Mouse (Mus musculus): ENCODE results near the gene Myh6. TPM values are rescaled to one million over a fixed set of nuclear protein-coding genes. Genes with fewer than 3 reads are reported as not detected.
"Not testable (repeated sequence)": the region's sequence is repeated elsewhere in the genome, so short reads cannot be mapped to it uniquely, and the experiment has no call there.

The Myh6 gene
- total RNA-seq (2021): 100 to 1,000 TPM; 121 to 213 TPM
- long read RNA-seq, experiment 1, full-length matches to known transcripts: 2 of 3 reads
- long read RNA-seq, experiment 1, partial matches to known transcripts: 1 of 3 reads
- long read RNA-seq, experiment 1, other reads (novel, unspliced or antisense): 0 of 3 reads
- long read RNA-seq, experiment 2, full-length matches to known transcripts: 3 of 9 reads
- long read RNA-seq, experiment 2, partial matches to known transcripts: 2 of 9 reads
- long read RNA-seq, experiment 2, other reads (novel, unspliced or antisense): 4 of 9 reads

DNA sequence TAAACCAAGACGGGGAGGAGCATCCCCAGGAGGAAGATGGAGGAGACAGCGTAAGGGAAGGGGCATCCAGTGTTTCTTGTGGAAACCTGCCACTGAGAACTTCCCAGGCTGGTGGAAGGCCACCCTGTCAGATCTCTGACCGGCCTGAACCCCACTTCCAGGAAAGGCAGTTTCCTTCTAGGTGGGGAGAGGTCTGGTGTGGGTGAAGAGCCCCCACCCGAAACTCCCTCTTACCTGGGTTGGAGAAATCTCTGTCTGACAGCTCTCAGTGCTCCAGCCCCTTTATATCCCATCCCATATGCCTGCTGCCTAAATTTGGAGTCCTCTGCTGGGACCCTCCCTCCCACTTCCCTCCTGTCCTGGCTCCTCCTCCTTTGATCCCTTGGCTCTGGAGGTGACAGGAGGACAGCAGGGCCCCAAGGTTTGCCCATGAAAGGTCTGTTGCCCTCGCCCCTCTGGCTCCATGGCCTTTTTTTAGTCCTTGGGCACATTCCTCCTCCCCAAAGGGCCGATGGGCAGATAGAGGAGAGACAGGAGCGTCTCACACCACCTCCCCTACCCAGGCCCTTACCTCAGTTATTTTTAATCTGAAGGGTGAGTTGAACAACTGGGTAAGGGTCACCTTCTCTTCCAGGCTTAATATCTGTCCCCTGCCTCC lies at the start of gene Myh6:
TSS of gene Myh6 (minus strand) at position 608 of the 658 bp plus-strand sequence.
- DNase-seq: no peak
- intact Hi-C loops (cut with DNase I; ENCODE audit: low total_unique reads): no loop called here

DNA sequence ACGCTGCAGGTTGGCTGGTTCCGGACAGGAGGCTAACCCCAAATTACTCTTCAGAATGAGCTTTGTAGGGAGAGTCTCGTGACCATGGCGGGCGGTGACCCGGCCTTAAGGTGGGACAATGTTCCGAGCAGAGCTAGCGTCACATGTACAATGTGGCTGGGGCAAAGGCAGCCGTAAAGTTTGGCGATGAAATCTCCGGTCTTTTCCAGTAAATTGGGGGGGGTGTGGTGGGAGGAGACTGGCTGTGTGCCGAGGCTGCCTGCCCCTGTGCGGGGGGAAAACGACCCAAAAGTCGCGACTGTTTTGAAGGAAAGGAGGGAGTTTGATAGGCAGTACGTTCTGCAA lies 49.0 kb upstream of the Myh6 start:
- no peak for DNase-seq

DNA sequence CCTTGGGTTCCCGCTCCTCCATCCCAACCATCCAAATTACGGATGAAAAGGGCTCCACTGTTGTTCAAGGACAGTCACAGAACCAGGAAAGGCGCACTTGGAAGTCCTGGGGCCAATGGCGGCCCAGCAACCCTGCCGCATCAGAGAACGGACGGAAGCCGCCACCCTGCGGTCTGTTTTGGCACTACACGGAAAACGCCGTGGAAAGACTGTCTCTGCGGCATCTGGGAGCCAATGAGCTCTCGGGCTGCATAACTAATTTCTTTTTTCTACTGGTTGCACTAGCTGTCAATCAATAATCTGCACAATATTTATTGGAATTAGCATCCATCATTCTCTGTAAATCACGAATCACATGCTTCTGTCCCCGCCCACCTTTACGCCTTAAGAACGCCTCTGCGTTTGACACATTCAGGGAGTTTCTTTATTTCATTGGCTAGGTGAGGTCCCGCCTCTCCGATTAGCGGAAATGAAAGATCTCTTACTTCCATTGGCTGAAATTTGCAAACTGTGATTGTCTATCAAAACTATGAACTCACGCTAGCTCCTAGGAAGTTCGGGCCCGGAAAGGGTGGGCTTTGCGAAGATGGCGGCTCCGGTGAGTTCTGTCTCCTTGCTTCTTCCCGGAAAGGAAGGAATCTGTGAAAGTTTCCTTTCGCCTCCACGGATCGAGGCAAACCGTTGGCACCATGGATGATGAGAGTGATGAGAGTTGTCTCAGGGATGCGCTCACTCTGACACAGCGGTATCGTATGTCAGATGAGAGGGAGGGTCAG lies 48.5 kb upstream of the Myh6 start, which contains the start of gene Ngdn:
TSS of gene Ngdn (plus strand) at position 464 of the 776 bp plus-strand sequence.
- intact Hi-C loops (cut with DNase I; ENCODE audit: low total_unique reads): loop anchor here (5.0 kb wide), 1 partner anchor 113 kb away; no protein-coding TSS in a partner anchor
- DNase-seq: peak; percentile 94

More for the DNA sequence above, 49.0 kb upstream of the Myh6 start:
- intact Hi-C loops (cut with DNase I; ENCODE audit: low total_unique reads): no loop called here

DNA sequence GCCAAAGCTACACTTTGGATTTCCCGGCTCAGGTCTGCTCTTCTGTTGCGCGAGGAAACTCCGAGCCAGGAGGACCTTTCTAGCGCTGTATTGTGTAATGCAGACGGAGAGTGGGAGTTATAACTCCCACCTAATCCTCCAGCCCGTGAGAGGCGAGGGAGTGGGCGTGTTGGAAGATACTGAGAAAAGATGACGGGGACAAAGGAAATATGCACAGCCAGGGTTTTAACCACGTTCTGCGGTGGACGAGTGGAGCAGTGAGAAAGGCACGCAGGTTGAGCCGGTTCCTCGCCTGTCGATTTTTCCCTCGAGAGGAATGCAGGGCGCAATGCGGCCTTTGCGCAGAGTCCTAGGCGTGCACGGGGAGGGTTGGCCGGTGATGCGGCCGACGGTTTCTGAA lies 47.9 kb upstream of the Myh6 start:
- no peak for DNase-seq
- intact Hi-C loops (cut with DNase I; ENCODE audit: low total_unique reads): loop anchor here (5.0 kb wide), 1 partner anchor 112 kb away; no protein-coding TSS in a partner anchor

DNA sequence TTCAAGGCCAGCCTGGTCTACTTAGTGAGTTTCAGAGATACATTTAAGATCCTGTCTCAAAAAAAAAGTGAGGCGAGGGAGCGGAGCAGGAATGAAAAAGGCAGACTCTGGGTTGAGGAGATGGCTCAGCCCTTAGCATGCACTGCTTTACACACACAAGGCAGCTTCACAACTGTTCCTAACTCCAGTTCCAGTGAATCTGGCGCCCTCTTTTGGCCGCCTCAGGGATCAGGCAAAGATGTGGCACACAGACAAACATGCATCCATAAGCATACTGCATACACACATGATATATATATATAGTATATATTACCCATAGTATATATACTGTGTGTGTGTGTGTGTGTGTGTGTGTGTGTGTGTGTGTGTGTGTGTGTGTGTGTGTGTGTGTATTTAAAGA lies 44.4 kb upstream of the Myh6 start:
- no peak for DNase-seq
- intact Hi-C loops (cut with DNase I; ENCODE audit: low total_unique reads): loop anchor here (5.0 kb wide), 1 partner anchor 109 kb away; no protein-coding TSS in a partner anchor

DNA sequence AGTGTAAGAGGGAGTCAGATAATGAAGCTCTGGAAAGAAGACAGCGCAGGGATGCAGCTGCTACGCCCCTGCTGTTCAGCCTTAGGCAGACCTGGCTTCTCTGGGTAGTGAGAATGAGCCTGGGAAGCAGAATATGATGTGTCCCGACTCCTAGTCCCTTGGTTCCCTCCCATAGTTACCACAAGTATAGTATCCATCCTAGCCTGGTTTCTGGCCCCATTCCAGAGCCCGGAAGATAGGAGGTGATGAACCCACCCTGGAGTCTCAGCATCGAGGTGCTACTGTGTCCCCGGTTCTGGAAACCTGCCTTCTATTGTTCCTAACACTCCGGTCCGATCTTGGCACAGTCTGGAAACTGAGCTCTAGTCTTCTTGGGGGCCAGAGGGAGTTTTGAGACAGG lies 41.7 kb upstream of the Myh6 start:
- DNase-seq: no peak
- intact Hi-C loops (cut with DNase I; ENCODE audit: low total_unique reads): loop anchor here (5.0 kb wide), 1 partner anchor 61 kb away; no protein-coding TSS in a partner anchor

DNA sequence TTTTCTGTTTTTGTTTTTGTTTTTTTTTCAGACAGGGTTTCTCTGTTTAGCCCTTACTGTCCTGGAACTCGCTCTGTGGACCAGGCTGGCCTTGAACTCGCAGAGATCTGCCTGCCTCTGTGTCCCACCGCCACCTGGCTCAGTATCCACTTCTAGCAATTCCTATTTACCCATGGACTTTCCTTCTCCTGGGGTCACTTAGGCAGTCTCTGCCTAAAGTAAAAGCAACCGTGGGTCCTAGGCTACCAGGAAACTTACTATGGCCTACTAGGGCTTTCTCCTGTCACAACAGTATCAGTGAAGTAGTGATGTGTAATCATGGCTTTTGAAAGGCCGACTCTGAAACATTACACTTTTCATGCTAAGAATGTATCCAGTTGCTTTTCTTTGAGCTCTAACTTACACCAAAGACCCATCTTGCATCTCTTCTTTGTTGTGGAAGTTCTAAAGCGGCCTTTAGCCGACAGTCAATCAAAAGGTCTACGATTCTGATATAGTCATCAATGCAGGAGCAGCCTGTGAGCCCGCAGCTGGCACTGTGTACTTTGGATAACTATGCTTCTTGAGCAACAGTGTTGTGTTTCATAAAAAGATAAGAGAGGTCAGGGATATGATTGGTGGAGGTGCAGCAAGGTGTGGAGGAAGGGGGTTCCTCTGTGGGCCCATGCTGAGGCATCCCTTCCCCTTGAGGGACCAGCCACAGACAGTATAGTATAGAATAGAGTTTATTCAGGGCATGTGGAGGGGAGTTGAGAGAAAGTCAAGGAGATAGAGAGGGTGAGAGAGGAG lies 40.6 kb upstream of the Myh6 start:
- DNase-seq: no peak
- intact Hi-C loops (cut with DNase I; ENCODE audit: low total_unique reads): loop anchor here (5.0 kb wide), 1 partner anchor 60 kb away; no protein-coding TSS in a partner anchor

DNA sequence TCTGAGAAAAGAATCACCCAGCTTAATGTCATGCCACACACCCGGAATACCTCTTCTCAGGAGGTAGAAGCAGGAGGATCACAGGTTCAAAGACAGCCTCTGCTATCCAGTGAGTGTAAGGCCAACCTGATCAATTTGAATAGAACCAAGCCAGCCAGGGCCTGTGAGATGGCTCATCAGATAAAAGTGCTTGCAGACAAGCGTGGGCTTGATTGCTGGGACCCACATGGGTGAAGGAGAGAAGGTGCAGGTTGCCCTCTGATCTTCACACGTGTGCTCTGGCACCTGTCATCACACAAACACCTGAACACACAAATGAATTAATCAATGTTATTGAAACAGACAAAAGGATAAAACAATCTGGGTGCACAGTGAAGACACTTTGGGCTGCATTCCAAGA lies 39.8 kb upstream of the Myh6 start:
- no peak for DNase-seq
- intact Hi-C loops (cut with DNase I; ENCODE audit: low total_unique reads): loop anchor here (5.0 kb wide), 1 partner anchor 59 kb away; no protein-coding TSS in a partner anchor

DNA sequence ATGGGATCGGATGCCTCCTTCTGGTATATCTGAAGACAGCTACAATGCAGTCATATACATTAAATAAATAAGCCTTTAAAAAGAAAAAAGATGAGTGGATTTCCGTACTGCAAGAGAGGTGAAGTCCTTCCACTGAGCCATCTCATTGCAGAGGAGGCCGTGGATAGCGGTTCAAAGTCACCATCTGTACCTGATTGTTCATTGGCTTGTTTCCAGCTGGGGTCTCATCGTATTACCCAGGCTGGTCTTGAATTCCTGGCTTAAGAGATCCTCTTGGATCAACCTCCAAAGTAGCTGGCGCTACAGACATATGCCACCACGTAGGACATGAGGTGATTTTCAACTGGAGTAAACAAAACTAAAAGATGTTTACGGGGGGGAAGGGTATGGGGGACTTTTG lies 39.2 kb upstream of the Myh6 start:
- DNase-seq: no peak
- intact Hi-C loops (cut with DNase I; ENCODE audit: low total_unique reads): loop anchor here (5.0 kb wide), 1 partner anchor 59 kb away; no protein-coding TSS in a partner anchor

DNA sequence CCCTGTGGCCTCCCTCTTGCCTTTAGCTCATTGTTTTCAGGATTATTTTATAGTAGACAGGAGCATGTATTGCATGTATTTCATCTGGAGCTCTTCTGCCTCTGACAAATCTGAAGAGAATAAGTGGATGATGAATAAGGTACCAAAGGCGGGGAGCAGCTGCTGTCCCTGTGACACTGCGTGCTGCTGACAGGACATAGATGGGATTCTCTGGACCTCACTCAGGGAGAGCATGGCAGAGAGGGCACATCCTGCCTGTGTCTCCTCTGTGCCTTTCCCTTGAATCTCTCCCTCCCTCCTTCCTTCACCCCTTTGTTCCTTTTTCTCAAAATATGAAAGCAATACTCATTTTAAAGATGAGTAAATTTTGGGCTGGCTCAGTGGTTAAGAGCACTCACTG lies 38.8 kb upstream of the Myh6 start:
- intact Hi-C loops (cut with DNase I; ENCODE audit: low total_unique reads): loop anchor here (5.0 kb wide), 1 partner anchor 58 kb away; no protein-coding TSS in a partner anchor

DNA sequence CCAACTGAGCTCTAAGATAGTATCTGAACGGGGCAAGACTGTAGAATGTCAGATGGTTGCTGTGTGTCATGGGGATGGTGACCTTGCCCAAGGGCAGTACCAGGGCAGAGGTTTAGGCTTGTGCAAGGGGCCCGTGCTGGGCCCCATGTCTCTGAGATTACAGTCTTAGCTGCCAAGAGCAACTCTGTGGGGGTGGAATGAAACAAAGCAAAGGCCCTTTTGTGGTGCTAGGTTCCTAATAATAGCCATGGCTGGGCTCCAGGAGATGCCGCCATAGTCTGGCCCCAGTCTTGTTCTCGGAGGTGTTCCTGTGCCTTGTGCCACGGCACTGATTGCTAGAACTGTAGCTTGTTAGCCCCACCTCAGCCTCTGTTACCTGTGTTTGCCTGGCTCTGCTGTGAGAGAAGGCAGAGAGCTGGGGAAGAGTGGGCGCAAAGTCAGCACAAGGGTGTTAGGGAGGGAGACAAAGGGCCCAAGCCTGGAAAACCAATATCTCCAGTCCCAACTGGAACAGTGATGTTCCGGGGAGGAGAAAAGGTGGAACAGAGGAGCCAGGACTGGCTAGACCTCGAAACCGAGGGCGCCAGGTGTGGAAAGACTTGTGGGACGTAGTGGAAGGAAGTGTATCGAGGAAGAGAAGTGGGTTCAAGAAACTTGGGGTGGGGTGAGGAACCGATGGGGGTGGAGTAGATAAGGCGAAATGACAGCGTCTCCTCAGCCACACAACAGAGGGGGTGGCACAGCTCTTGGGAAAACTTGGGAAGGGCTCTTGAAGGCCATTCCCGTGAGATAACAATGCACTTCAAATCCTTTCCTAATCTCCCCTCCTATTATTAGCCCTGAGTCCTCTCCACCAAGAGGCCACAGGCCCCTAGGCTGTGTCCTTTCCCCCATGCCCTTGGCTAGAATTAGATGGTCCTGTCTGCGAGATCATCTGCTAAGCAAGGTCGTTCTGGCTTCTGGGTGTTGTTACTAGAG lies 37.4 kb upstream of the Myh6 start:
- peak; percentile 20 for DNase-seq
- intact Hi-C loops (cut with DNase I; ENCODE audit: low total_unique reads): no loop called here

More for the DNA sequence above, 38.8 kb upstream of the Myh6 start:
- no peak for DNase-seq

DNA sequence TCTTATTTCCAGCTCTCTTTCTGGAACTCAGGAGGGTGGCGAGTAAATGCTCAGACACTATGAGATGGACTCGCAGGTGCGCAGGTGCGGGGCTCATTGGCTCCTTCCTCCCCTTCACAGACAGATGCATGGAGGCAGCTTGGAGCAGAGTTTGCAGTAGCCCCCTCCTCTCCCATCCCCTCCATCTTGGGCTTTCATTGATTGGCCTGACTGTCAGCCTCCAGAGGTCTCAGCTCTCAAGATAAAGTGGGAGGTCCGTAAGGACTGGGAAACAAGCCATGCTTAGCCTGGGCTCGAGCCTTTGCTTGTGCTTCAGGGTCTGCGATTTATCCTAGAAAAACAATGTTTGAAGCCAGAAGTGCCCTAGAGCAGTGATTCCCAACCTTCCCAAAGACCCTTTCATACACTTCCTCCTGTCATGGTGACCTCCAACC lies 36.0 kb upstream of the Myh6 start:
- intact Hi-C loops (cut with DNase I; ENCODE audit: low total_unique reads): no loop called here
- DNase-seq: no peak

DNA sequence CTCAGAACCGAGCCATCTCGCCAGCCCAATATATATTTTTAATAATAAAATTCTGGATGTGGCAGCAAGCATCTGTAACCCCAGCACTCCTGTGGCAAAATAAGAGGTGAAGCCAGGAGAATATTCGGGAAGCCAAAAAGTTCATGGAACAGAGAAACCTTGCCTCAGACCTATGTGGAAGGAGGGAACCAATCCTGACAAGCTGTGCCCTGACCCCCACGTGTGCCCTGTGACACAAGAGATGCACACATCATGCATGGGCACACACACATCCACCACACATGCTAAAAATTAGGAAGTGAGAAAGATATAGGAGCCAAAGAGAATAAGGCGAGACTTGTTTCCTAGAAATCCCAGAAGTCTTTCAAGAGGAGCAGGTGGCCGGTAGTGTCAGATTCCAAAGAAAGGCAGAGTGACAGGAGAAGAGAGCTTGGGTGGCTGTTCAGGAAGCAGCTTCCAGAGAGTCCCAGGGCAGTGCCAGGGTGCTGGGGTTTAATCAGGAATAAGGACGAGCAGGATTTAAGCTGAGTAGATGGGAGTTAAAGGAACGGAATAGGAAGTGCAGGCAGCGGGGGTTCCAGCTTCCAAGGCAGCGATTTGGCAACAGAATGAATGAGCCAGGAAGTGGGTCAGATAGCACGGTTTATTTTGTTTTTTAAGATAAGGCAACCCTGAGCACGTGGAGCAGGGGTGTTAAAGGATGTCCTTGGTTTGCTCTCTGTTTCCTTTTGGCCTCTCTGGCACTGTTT lies 35.4 kb upstream of the Myh6 start:
- intact Hi-C loops (cut with DNase I; ENCODE audit: low total_unique reads): no loop called here
- no peak for DNase-seq

DNA sequence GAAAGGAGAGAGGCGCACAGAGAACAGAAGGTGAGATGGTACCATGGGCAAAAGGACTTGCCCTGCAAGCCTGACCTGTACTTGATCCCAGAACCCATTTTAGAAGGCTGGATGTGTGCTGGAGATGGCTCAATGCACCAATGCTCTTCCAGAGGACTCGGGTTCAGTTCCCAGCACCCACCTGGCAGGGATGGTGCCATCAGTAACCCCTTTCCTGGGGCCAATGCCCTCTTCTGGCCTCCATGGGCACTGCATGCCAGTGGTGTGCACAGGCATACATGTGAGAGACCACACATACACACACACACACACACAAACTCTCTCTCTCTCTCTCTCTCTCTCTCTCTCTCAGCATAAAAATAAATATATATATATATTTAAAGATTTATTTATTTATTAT lies 34.7 kb upstream of the Myh6 start:
- DNase-seq: no peak

DNA sequence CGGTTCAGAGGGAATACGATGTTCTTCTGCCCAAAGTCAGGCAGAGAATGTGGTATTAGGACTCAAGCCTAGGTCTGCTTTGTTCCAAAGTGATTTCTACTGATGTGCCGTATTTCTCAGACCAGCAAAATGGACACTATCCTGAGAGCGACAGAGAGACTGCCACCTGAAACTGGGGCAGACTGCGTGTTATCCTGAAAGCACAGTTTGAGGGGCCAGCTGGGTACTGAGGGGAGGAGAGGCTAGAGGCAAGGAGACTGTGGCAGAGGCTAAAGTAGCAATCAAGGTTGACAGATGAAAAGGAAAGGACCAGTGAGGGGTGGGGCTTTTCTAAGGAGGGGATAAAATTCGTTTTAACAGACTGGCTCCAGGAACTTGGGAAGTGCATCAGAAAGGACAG lies 34.1 kb upstream of the Myh6 start:
- intact Hi-C loops (cut with DNase I; ENCODE audit: low total_unique reads): no loop called here
- no peak for DNase-seq

More for the DNA sequence above, 34.7 kb upstream of the Myh6 start:
- intact Hi-C loops (cut with DNase I; ENCODE audit: low total_unique reads): no loop called here

DNA sequence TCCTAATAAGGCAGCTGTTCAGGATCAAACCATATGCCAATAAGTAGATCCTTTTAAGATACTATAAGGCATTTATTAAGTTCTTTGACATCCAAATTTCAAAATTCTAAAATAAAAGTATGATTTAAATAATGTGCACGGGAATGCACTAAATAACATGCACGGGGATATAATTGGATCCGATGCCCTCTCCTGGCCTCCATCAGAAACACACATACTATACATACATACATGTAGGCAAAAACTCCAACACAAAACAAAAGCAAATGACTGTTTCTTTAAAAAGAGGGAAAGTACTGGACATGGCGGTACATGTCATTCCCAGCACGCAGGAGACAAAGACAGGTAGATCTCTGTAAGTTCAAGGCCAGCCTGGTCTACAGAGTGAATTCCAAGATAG lies 33.1 kb upstream of the Myh6 start:
- intact Hi-C loops (cut with DNase I; ENCODE audit: low total_unique reads): loop anchor here (10.0 kb wide), 1 partner anchor 165 kb away; no protein-coding TSS in a partner anchor
- not testable (repeated sequence) for DNase-seq

DNA sequence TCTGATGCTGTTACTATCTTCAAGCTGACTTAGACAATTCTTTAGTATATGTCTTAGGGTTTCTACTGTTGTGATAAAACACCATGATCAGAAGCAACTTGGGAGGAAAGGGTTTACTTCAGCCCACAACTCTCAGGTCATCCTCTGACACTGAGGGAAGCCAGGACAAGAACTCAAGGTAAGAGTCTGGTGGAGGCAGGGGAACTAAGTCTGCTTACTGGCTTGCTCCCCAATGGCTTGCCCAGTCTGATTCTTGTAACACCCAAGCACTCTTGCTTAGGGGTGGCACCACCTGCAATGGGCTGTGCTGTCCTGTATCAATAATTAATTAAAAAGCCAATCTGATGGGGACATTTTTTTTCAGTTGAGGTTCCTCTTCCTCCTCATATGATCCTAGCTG lies 32.0 kb upstream of the Myh6 start:
- DNase-seq: no peak
- intact Hi-C loops (cut with DNase I; ENCODE audit: low total_unique reads): loop anchor here (10.0 kb wide), 1 partner anchor 164 kb away; no protein-coding TSS in a partner anchor
